Mouse (Mus musculus): ENCODE results near the gene Spata33. TPM values are rescaled to one million over a fixed set of nuclear protein-coding genes. Genes with fewer than 3 reads are reported as not detected.

Spata33 gene
- 5.7 TPM for polyA plus RNA-seq (2014; fragmentation: Illumina TruSeq; extraction: RNeasy Lipid Tissue Mini Kit (QIAGEN cat#74804); ENCODE audit: insufficient read depth, low read depth, low replicate concordance)

DNA sequence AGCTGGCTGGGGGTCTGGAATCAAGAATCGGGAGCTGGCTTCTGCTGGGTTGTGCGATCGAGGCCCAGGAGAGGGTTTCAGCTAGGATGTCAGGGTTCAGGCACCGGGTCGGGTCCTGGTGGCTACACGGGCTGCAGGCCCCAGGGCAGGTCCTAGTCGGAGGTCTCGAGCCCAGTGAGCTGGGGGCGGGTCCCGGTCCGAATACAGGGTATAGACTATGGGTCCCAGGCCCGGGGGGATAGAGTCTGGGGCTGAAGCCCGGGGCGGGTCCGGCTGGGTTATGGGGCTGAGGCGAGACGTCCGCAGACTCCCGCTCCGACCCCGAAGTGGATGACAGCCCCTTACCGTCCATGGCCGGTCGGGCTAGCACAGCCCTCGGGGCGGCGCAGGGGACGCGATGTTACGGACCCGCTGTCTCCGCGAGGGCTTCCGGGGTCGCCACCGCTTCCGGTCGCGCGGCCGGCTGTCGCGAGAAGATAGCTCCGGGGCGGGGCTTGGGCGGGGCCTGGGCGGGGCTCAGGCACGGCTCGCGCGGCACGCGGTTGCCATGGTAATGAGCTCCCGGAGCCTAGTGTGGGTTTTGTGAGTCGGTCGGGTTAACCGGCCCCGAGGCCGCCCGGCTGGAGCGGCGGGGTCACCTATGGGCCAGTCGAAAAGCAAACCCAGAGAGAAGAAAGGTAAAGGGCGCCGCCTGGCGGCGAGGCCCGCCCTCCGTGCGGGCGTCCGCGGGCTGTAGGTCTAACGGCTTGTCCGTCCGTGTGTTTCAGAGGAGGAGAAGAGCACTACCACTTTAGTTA lies at the start of gene Spata33, which contains the start of gene Chmp1a:
Gene Spata33 (plus strand): TSS at position 512 of the 797 bp plus-strand sequence.
Gene Chmp1a (minus strand): TSS at position 443 of the 797 bp plus-strand sequence.

DNA sequence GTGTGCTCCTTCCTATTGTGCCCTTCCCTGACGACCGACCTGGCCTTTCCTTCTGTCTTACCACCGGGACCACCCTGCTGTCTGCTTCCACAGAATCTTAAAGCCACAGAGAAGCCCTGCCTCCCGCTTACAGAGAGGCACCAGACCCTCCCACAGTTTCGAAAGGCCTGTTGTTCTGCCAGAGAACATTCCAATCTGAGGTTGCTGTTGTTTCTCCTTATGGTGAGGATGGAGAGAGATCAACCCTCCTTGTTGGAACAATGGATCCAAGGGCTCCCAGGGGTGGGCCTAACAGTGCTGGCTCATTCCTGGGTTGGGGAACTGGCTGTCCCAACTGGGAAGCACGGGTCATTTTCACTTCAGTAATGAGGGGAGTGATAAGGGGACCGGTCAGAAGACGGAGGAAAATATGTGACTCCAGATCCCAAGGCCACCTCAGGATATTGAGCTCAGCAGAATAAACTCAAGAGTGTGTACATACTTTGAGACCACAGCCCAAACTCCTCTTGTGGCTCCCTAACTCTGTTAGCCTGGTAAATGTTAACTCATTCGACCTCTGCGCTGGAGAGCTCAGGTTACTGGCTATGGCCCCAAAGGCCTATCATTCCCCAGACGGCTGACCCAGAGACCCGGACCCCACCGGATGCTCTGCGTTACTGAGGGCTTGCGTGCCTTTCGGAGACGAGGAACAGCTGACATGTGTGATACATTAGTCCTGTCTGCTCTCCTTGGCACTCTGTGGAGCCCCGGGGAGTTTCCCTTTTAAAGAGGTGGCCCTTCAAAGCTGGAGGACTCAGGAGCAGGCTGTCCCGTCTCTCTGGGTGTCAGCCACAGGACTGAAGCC lies 26.8 kb upstream of the Spata33 start, which contains the start of gene Dpep1:
Gene Dpep1 (plus strand): TSS at position 677 of the 844 bp plus-strand sequence.

GRCm38 (mm10) chr8:123224278-123225266 lies 11.9 kb downstream of the Spata33 start, which contains the start of gene Cdk10:
Gene Cdk10, plus strand, starts transcription at chr8:123224842.

GRCm38 (mm10) chr8:123235520-123236497 lies 23.2 kb downstream of the Spata33 start, which contains the start of gene Spata2l:
Gene Spata2l, minus strand, starts transcription at chr8:123236233.

DNA sequence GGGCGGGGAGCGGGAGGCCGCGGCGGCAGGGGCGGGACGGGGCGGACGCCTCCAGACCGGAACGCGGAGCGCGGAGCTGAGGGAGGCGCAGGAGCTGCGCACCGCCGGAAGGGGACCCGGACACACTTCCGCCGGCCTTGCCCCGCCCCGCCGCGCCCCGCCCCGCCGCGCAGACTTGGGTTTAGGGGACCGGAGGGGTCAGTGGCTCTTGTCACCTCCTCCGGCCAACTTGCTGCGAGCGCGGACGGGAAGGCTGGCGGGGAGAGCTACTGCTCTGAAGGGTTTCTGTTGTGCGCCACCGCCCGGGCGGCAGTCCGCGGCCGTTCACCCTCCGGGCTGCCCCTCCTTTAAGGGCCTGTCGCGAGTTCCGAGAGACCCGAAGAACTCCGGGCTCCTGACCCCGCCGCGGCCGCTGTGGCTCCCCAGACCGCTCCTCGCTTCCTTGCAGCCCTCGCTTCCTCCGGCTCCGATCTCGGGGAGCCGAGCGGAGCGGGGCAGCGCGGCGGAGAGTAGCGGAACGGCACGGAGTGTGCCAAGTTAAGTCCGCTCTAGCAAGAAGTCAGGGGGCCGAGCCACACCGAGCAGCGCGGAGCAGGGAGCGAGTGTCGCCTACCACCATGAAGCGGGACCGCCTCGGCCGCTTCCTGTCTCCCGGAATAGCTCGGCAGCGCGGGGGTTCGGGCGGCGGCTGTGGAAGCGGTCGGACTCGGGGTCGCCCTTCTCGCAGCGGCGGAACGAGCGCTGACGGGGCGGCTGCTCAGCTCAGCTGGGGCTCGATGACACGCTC lies 41.7 kb downstream of the Spata33 start, which contains the start of the genes Zfp276 and Vps9d1:
Gene Zfp276 (plus strand): TSS at position 97 of the 787 bp plus-strand sequence.
Gene Vps9d1 (minus strand): TSS at position 250 of the 787 bp plus-strand sequence.

Other genes starting within 250 kb of the Spata33 start
- 25.1 TPM for gene Ankrd11, start 170.6 kb upstream of the Spata33 start, polyA plus RNA-seq (2014; fragmentation: Illumina TruSeq; extraction: RNeasy Lipid Tissue Mini Kit (QIAGEN cat#74804); ENCODE audit: insufficient read depth, low read depth, low replicate concordance)
- gene Spg7, start 149.9 kb upstream of the Spata33 start, polyA plus RNA-seq (2014; fragmentation: Illumina TruSeq; extraction: RNeasy Lipid Tissue Mini Kit (QIAGEN cat#74804); ENCODE audit: insufficient read depth, low read depth, low replicate concordance), result 33.1 TPM
- gene Rpl13, start 110.5 kb upstream of the Spata33 start, polyA plus RNA-seq (2014; fragmentation: Illumina TruSeq; extraction: RNeasy Lipid Tissue Mini Kit (QIAGEN cat#74804); ENCODE audit: insufficient read depth, low read depth, low replicate concordance), result 1,402 TPM
- 0.38 TPM for gene Cpne7, start 95.5 kb upstream of the Spata33 start, polyA plus RNA-seq (2014; fragmentation: Illumina TruSeq; extraction: RNeasy Lipid Tissue Mini Kit (QIAGEN cat#74804); ENCODE audit: insufficient read depth, low read depth, low replicate concordance)
- 12.7 TPM for gene Sult5a1, start 54.5 kb upstream of the Spata33 start, polyA plus RNA-seq (2014; fragmentation: Illumina TruSeq; extraction: RNeasy Lipid Tissue Mini Kit (QIAGEN cat#74804); ENCODE audit: insufficient read depth, low read depth, low replicate concordance)
- 124 TPM for gene Dpep1, start 26.6 kb upstream of the Spata33 start, polyA plus RNA-seq (2014; fragmentation: Illumina TruSeq; extraction: RNeasy Lipid Tissue Mini Kit (QIAGEN cat#74804); ENCODE audit: insufficient read depth, low read depth, low replicate concordance)
- gene Chmp1a, start 69 bp upstream of the Spata33 start, polyA plus RNA-seq (2014; fragmentation: Illumina TruSeq; extraction: RNeasy Lipid Tissue Mini Kit (QIAGEN cat#74804); ENCODE audit: insufficient read depth, low read depth, low replicate concordance), result 60.6 TPM
- gene Cdk10, start 12.0 kb downstream of the Spata33 start, polyA plus RNA-seq (2014; fragmentation: Illumina TruSeq; extraction: RNeasy Lipid Tissue Mini Kit (QIAGEN cat#74804); ENCODE audit: insufficient read depth, low read depth, low replicate concordance), result 35.1 TPM
- 1.9 TPM for gene Spata2l, start 23.4 kb downstream of the Spata33 start, polyA plus RNA-seq (2014; fragmentation: Illumina TruSeq; extraction: RNeasy Lipid Tissue Mini Kit (QIAGEN cat#74804); ENCODE audit: insufficient read depth, low read depth, low replicate concordance)
- 7.7 TPM for gene Zfp276, start 41.4 kb downstream of the Spata33 start, polyA plus RNA-seq (2014; fragmentation: Illumina TruSeq; extraction: RNeasy Lipid Tissue Mini Kit (QIAGEN cat#74804); ENCODE audit: insufficient read depth, low read depth, low replicate concordance)
- 10.6 TPM for gene Vps9d1, start 41.5 kb downstream of the Spata33 start, polyA plus RNA-seq (2014; fragmentation: Illumina TruSeq; extraction: RNeasy Lipid Tissue Mini Kit (QIAGEN cat#74804); ENCODE audit: insufficient read depth, low read depth, low replicate concordance)
- gene Fanca, start 105.7 kb downstream of the Spata33 start, polyA plus RNA-seq (2014; fragmentation: Illumina TruSeq; extraction: RNeasy Lipid Tissue Mini Kit (QIAGEN cat#74804); ENCODE audit: insufficient read depth, low read depth, low replicate concordance), result 4.5 TPM
- gene Spire2, start 119.9 kb downstream of the Spata33 start, polyA plus RNA-seq (2014; fragmentation: Illumina TruSeq; extraction: RNeasy Lipid Tissue Mini Kit (QIAGEN cat#74804); ENCODE audit: insufficient read depth, low read depth, low replicate concordance), result 2.9 TPM
- gene Tcf25, start 160.9 kb downstream of the Spata33 start, polyA plus RNA-seq (2014; fragmentation: Illumina TruSeq; extraction: RNeasy Lipid Tissue Mini Kit (QIAGEN cat#74804); ENCODE audit: insufficient read depth, low read depth, low replicate concordance), result 94.2 TPM
- gene Mc1r, start 194.3 kb downstream of the Spata33 start, polyA plus RNA-seq (2014; fragmentation: Illumina TruSeq; extraction: RNeasy Lipid Tissue Mini Kit (QIAGEN cat#74804); ENCODE audit: insufficient read depth, low read depth, low replicate concordance), result not detected
- gene Tubb3, start 198.6 kb downstream of the Spata33 start, polyA plus RNA-seq (2014; fragmentation: Illumina TruSeq; extraction: RNeasy Lipid Tissue Mini Kit (QIAGEN cat#74804); ENCODE audit: insufficient read depth, low read depth, low replicate concordance), result 0.52 TPM
- gene Def8, start 210.7 kb downstream of the Spata33 start, polyA plus RNA-seq (2014; fragmentation: Illumina TruSeq; extraction: RNeasy Lipid Tissue Mini Kit (QIAGEN cat#74804); ENCODE audit: insufficient read depth, low read depth, low replicate concordance), result 10.3 TPM

Data from lung, adult 10 weeks (tissue).